Mouse (Mus musculus) lung, adult 2 months (tissue): ENCODE data around the gene Gm20388.

Experiments
- CTCF ChIP-seq: fragments of 200-500 bp; IDR thresholded peaks from 2 replicates; pipeline ENCODE4 v1.5.1; 2011; ENCODE audit warnings: mild to moderate bottlenecking, low read length, control low read depth; ENCODE audit not compliant: insufficient read depth
- POLR2A ChIP-seq: fragments of 200-500 bp; IDR thresholded peaks from 2 replicates; pipeline ENCODE4 v1.6.1; 2011; ENCODE audit warnings: low read depth, mild to moderate bottlenecking, control low read depth, low read length, borderline replicate concordance; ENCODE audit errors: extremely low read depth

GRCm38 (mm10) chr8:121599842-121600241, 1689.2 kb downstream of the Gm20388 start:
- TF ChIP-seq CTCF (no peak), POLR2A (no peak)
